Mouse (Mus musculus) stomach, postnatal 0 days (tissue): Measurements from ENCODE around the gene Cdk8.

ENCODE experiments used
- CTCF ChIP-seq: IDR thresholded peaks from 2 replicates; pipeline ENCODE4 v1.5.1; 2016; ENCODE audit warnings: antibody characterized with exemption, low read depth, mild to moderate bottlenecking, moderate library complexity
- EP300 ChIP-seq: optimal IDR thresholded peaks from 2 replicates; pipeline ENCODE3; 2016; ENCODE audit warnings: antibody characterized with exemption

DNA sequence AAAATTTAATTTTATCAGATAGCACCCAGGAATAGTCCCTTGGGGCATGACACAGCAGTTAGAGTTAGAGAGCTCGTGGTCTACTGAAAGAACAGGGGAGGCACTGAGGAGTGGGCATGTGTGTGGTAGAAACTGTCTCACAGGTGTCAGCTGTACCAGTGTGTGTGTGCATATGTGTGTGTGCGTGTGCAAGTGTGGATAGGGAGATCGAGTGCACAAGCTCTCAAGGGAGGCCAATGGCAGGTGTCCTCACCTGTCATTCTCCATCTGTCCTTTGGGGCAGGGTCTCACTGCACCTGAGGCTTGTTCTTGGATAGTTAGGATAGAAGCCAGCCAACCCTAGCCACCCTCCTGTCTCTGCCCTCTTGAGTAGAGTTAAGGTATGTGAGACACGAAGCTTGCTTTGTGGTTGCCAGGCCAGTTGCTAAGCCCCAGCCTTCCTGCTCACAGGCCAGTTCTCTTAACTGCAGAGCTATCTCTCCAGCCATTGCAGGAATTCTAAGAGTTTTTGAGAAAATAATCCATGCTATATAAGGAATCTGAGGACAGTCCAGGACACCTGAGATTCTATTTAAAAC is 50.3 kb downstream of the Cdk8 start:
- TF ChIP-seq CTCF (no peak), EP300 (no peak)
